Mouse (Mus musculus): ENCODE measurements around the gene Ube2d2b.

Ube2d2b gene

GRCm38 (mm10) chr5:107854556-107854955 is 24.7 kb downstream of the Ube2d2b start:
- no peak for DNase-seq (ENCODE audit: low read depth, low spot score)

- DNase-seq (ENCODE audit: low read depth, low spot score): no peak
Measured at GRCm38 (mm10) chr5:107855546-107855945, 25.6 kb downstream of the Ube2d2b start.

GRCm38 (mm10) chr5:107858963-107859362 is 29.1 kb downstream of the Ube2d2b start:
- DNase-seq (ENCODE audit: low read depth, low spot score): peak; percentile 68

DNA sequence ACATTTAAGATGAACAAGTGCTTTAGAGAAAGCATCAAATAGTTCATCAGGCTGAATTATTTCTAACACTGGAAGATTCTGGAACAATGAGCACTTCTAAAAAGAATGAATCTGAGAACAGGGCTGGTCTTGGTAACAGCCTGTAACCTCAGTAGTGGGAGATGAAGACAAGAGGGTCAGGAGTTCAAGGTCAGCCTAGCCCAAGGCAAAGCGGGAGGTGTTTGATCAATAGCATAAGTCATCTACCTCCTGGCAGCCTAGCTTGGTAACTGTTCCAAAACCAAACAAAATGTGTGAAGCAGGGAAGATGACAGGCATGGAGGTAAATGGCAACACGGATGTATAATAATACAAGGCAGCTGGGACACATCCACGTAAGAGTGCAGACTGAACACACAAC is 34.1 kb downstream of the Ube2d2b start:
- peak; percentile 81 for DNase-seq (ENCODE audit: low read depth, low spot score)

DNA sequence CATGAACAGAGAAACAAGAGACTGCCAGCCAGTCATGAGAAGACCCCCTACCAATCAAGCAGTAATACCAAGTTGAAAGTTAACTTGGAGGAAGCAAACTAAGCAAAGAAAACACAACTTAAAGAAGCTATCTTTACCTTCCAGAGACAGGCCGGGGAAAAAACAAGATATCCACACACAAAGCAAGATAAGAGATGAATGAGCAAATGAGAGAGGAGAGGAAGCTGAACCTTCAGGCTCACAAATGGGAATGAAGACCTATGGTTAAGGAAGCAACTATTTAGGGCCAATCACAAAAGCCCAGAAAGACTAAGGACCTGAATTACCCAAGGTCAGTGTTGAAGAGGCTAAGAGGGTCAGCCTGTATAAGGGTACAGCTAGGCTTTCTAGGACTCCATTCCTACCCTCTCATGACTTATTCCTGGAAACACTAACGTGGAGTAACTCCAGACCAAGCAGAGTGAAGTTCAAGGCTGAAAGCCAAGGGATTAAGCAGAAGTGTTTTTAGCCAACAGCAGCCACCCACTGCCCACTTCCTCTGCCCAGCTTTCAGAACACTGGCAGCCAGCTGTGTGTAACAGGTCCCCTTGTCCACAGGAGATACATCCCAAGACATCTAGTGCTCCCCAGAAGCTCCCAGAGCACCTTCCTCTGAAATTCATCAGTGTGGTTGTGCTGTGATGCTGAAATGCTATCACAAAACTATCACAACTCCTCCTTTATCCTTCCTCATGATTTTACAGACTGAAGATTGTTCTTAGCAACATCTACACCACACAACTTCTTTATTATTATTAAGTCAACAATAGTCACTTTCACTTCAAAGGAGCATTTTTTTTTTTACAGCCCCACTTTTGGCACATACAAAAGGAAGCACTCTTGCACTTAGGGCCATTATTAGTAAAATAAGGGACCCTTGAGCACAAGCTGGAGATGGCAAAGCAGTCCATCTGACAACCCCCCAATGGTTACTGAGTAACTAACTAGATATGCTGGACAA is 36.5 kb downstream of the Ube2d2b start:
- no peak for DNase-seq (ENCODE audit: low read depth, low spot score)

GRCm38 (mm10) chr5:107867970-107868904 is 38.3 kb downstream of the Ube2d2b start:
- DNase-seq (ENCODE audit: low read depth, low spot score): peak; percentile 66

GRCm38 (mm10) chr5:107868905-107869424 is 39.1 kb downstream of the Ube2d2b start:
- peak; percentile 98 for DNase-seq (ENCODE audit: low read depth, low spot score)

GRCm38 (mm10) chr5:107869701-107870100 is 39.8 kb downstream of the Ube2d2b start:
- DNase-seq (ENCODE audit: low read depth, low spot score): no peak

DNA sequence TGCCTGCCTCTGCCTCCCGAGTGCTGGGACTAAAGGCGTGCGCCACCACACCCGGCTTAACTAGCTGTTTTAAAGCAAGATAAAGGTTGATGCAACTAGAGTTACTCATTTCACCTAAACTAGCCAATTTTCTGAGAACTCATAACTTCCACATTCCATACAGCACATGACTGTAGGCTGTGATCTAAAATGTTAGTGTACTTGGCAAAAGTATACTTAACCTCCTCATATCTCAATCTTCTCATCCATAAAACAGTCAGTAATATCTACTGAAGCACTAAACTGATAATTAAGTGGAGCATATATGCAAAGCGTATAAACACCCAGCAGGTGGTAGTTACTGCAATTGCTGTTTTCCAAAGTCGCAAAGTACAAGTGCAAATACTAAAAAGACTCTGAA is 43.4 kb downstream of the Ube2d2b start:
- DNase-seq (ENCODE audit: low read depth, low spot score): no peak

DNA sequence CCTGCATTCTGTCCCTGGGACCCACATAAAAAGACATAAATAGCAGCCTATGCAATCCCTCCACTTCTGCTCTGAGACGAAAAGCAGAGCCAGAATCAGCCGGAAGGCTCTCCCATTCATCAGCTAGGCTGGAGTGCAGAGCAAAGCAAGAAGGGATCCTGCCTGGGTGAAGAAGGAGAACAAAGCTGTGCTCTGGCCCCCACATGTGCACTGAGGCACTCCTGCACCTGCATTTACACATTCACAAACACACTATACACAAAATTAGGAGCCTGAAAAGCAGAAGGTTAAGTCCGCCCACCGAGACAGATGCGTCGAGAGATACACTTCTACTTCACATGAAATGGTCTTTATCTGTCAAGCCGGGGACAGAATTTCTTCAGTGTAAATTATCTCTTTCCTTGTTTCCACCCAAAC is 44.0 kb downstream of the Ube2d2b start:
- DNase-seq (ENCODE audit: low read depth, low spot score): no peak

- peak; percentile 48 for DNase-seq (ENCODE audit: low read depth, low spot score)
Measured at GRCm38 (mm10) chr5:107874561-107875260, 44.8 kb downstream of the Ube2d2b start, which contains the start of gene Evi5. Evi5 (minus strand) TSS chr5:107875107.

DNA sequence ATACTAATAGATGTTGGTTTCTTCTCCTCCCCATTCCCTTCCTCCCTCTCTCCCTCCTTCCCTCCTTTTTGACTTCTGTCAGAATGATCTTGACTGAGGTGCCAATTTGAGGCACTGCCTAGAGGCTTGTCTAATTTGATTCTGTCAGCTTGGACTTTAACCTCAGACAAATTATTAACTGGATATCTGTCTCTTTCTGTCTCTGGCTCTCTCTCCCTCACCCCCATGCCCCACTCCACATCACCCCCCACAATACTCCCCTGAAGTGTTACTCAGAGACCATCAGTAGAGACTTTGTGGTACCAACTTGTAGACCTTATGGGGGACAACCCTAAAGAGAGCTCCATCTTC is 45.3 kb downstream of the Ube2d2b start:
- no peak for DNase-seq (ENCODE audit: low read depth, low spot score)

GRCm38 (mm10) chr5:107877053-107877452 is 47.2 kb downstream of the Ube2d2b start:
- no peak for DNase-seq (ENCODE audit: low read depth, low spot score)

DNA sequence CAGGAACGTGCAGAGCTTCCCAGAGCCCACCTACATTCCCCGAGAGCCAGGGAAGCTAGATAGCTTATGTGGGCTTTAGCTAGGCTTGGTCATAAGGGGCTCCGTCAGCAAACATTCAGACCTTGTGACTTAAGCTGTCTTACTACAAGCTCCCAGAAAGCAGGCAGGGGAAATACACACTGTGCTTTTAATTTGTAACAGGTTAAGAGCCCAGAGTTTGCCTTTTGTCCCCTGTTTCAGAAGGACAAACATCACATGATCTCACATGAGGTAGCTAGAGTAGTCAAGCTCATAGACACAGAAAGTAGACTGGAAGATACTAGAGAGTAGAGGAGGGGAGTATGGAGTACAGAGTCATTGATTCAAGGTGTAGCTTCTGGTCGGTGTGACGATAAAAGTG is 50.8 kb downstream of the Ube2d2b start:
- no peak for DNase-seq (ENCODE audit: low read depth, low spot score)
